In the genomic region with DNA sequence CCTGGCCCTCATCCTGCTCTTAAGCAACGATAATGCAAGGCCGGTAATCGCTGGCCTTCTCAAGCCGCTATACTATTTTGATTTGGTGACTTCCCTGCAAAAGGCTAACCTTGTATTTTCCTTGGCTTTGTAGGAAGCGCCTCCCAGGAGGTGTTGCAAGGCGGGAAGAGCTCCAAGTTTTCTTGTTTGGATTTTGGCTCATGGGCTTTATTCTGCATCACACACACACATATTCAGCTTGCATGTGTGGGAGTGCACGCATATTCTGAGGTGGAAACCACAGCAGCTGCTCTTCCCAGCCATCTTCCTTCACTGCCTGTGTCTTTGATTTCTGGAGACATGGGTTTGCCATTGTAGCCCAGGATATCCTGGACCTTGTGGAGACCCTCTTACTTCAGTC, we compare ENCODE assay signal across 24 mouse cellular contexts. TPM values are rescaled to one million over a fixed set of nuclear protein-coding genes. Genes with fewer than 3 reads are reported as not detected.
DNase-seq lines count a peak whose midpoint lies in the region; ATAC-seq and TF ChIP-seq lines count a peak whose summit lies in the region.
"Had no signal": no experiment of that assay in that cellular context is flagged by ENCODE, and none has a peak within 500 bp of the region (broad histone marks: within the 10 kb centered on the region; RNA-seq: fewer than 3 reads in every experiment).

No protein-coding gene starts in this region.

- no peak overlapping the region for H3K9ac ChIP-seq in kidney, postnatal 0 days (ENCODE audit: low read depth, low read length)
- no peak overlapping the region for H3K9ac ChIP-seq in kidney, embryonic 16.5 days (replicated peaks; ENCODE audit: low read length)
- H3K9ac ChIP-seq: forebrain, embryonic 15.5 days; hindbrain, embryonic 14.5 days; intestine, embryonic 15.5 days; neural tube, embryonic 12.5 days; stomach, embryonic 15.5 days had no signal

- H3K4me1 ChIP-seq in kidney, postnatal 0 days (replicated peaks; ENCODE audit: insufficient read depth, low read length), result no peaks in the 10 kb centered on the region
- H3K4me1 ChIP-seq in kidney, embryonic 16.5 days (ENCODE audit: insufficient read depth, low read length), result no peaks in the 10 kb centered on the region
- H3K4me1 ChIP-seq: forebrain, embryonic 15.5 days; intestine, embryonic 15.5 days; midbrain, embryonic 10.5 days; neural tube, embryonic 12.5 days; stomach, embryonic 15.5 days had no signal

- no peak overlapping the region for H3K4me2 ChIP-seq in kidney, postnatal 0 days (ENCODE audit: low read length)
- no peak overlapping the region for H3K4me2 ChIP-seq in kidney, embryonic 16.5 days (replicated peaks; ENCODE audit: low read depth, low read length)
- H3K4me2 ChIP-seq: forebrain, embryonic 15.5 days; heart, embryonic 11.5 days; hindbrain, embryonic 14.5 days; intestine, embryonic 15.5 days; liver, embryonic 11.5 days; neural tube, embryonic 12.5 days; stomach, embryonic 15.5 days had no signal

- H3K4me3 ChIP-seq in kidney, postnatal 0 days (replicated peaks; ENCODE audit: low read depth, low read length), result no peak overlapping the region
- no peak overlapping the region for H3K4me3 ChIP-seq in kidney, embryonic 16.5 days (ENCODE audit: low read length)
- H3K4me3 ChIP-seq in gastrocnemius, adult 2 months, result no peak overlapping the region
- H3K4me3 ChIP-seq: erythroblast, embryonic 14.5 days; forebrain, embryonic 15.5 days; intestine, embryonic 15.5 days; midbrain, embryonic 10.5 days; neural tube, embryonic 12.5 days; stomach, embryonic 15.5 days had no signal

- H3K27me3 ChIP-seq in kidney, postnatal 0 days (ENCODE audit: insufficient read depth, low read length), result no peaks in the 10 kb centered on the region
- H3K27me3 ChIP-seq in kidney, embryonic 16.5 days (ENCODE audit: insufficient read depth, low read length), result no peaks in the 10 kb centered on the region
- H3K27me3 ChIP-seq: forebrain, embryonic 15.5 days; intestine, embryonic 15.5 days; neural tube, embryonic 12.5 days; stomach, embryonic 15.5 days had no signal

- no peaks in the 10 kb centered on the region for H3K36me3 ChIP-seq in kidney, postnatal 0 days (ENCODE audit: insufficient read depth, low read length)
- no peaks in the 10 kb centered on the region for H3K36me3 ChIP-seq in kidney, embryonic 16.5 days (ENCODE audit: insufficient read depth, low read length)
- H3K36me3 ChIP-seq: forebrain, embryonic 15.5 days; intestine, embryonic 15.5 days; midbrain, embryonic 10.5 days; neural tube, embryonic 12.5 days; stomach, embryonic 15.5 days had no signal

- ATAC-seq in kidney, postnatal 0 days (replicated peaks; ENCODE audit: low FRiP score, low read depth), result no peak
- ATAC-seq in kidney, embryonic 16.5 days (ENCODE audit: low FRiP score, low TSS enrichment), result no peak
- ATAC-seq: forebrain, embryonic 15.5 days; intestine, embryonic 15.5 days had no signal

- DNase-seq in kidney, postnatal 0 days (ENCODE audit: low spot score), result peak; percentile 46
- DNase-seq in right cerebral cortex, adult 2 months (ENCODE audit: low spot score in 2 of 2), result peak; percentile 57 to 63
- no peak for DNase-seq in right cerebral cortex, postnatal 14 days
- peak; percentile 23 to 30 for DNase-seq in left cerebral cortex, postnatal 10 days (ENCODE audit: extremely low spot score in 1 of 2, low spot score in 2 of 2)
- DNase-seq in spleen, adult 18-20 months, result no peak
- DNase-seq in gastrocnemius, adult 2 months, result no peak
- DNase-seq in liver, result no peak
- DNase-seq: B cell, adult 2 months; cerebellum, postnatal 14 days; gastrocnemius, postnatal 14 days; heart, postnatal 14 days; lung, adult 2 months; lung, postnatal 36 days; thymus, postnatal 14 days had no signal

- H3K9me3 ChIP-seq in kidney, postnatal 0 days (replicated peaks; ENCODE audit: low read length), result no peaks in the 10 kb centered on the region; the same call in 1 of the 2 replicates
- no peaks in the 10 kb centered on the region; the same call in 1 of the 2 replicates for H3K9me3 ChIP-seq in kidney, embryonic 16.5 days (ENCODE audit: low read length)
- H3K9me3 ChIP-seq: forebrain, embryonic 15.5 days; intestine, embryonic 15.5 days; midbrain, embryonic 10.5 days; neural tube, embryonic 12.5 days; stomach, embryonic 15.5 days had no signal

- no peak for TF ChIP-seq CTCF in kidney, postnatal 0 days (IDR thresholded peaks at IDR 0.05; ENCODE audit: low read depth)
- no peak for TF ChIP-seq CTCF in gastrocnemius, adult 2 months (IDR thresholded peaks at IDR 0.05)

- WGBS in kidney, postnatal 0 days, result 54% methylated on average over 7 of the region's 7 CpGs
- 73% methylated on average over 7 of the region's 7 CpGs for WGBS in kidney, embryonic 16.5 days

- H3K27ac ChIP-seq in kidney, postnatal 0 days, result no peak overlapping the region
- H3K27ac ChIP-seq in kidney, embryonic 16.5 days (ENCODE audit: low read length), result no peak overlapping the region
- no peak overlapping the region for H3K27ac ChIP-seq in gastrocnemius, adult 2 months
- H3K27ac ChIP-seq: forebrain, embryonic 15.5 days; hindbrain, embryonic 14.5 days; intestine, embryonic 15.5 days; midbrain, embryonic 10.5 days; neural tube, embryonic 12.5 days; stomach, embryonic 15.5 days had no signal

- intact Hi-C loops in left cerebral cortex, postnatal 10 days (cut with DNase I), result no loop called here
- intact Hi-C loops in gastrocnemius, adult 2 months (cut with DNase I), result no loop called here

RNA-seq across cellular contexts. Expression of a gene that starts 57.8 kb away (rescaled TPM):
- 0.16 and 0.18 TPM in 2 replicates for polyA plus RNA-seq in kidney, postnatal 0 days (2015; fragmentation: Nextera tagmentation; extraction: Ambion mirVana)
- 0.08 and 0.27 TPM in 2 replicates for polyA plus RNA-seq in kidney, embryonic 16.5 days (2015; fragmentation: Nextera tagmentation; extraction: Ambion mirVana)
- total RNA-seq in left cerebral cortex, postnatal 10 days (2021), result under 1 TPM; 0.18 to 0.41 TPM
- total RNA-seq in gastrocnemius, adult 2 months (2021), result under 1 TPM; 0.17 to 0.23 TPM

Comparison
In these comparisons a context has a peak if more than half of its experiments do, and no peak if none do; other contexts are left out.
1. DNase-seq: peak in kidney, postnatal 0 days (single experiment), right cerebral cortex, adult 2 months (2 of 2) and left cerebral cortex, postnatal 10 days (2 of 2); none in right cerebral cortex, postnatal 14 days (single experiment), spleen, adult 18-20 months (0 of 2), gastrocnemius, adult 2 months (single experiment) and liver (single experiment).